Mouse (Mus musculus) intestine, embryonic 15.5 days (tissue): Measurements from ENCODE around the gene Tmem198b. TPM values are rescaled to one million over a fixed set of nuclear protein-coding genes. Genes with fewer than 3 reads are reported as not detected.
"Not testable (repeated sequence)": the region's sequence is repeated elsewhere in the genome, so short reads cannot be mapped to it uniquely, and the experiment has no call there.

Experiments used
- ATAC-seq: fragments of 200-750 bp; cut with Nextera tagmentation; 2 replicates; pipeline ENCODE4 v1.8.0; 2017; ENCODE audit warnings: moderate TSS enrichment, moderate library complexity
- H3K27ac ChIP-seq: fragments of 300-500 bp; sonication (generic); 2 replicates; pipeline ENCODE4 v1.5.1; 2015; ENCODE audit warnings: mild to moderate bottlenecking, inconsistent platforms
- H3K27me3 ChIP-seq: fragments of 300-500 bp; sonication (generic); replicated peaks from 2 replicates; pipeline ENCODE4 v1.6.1; 2015; ENCODE audit warnings: inconsistent platforms
- H3K36me3 ChIP-seq: fragments of 300-500 bp; sonication (generic); 2 replicates; pipeline ENCODE4 v1.6.1; 2015; ENCODE audit warnings: inconsistent platforms
- H3K4me1 ChIP-seq: fragments of 300-500 bp; sonication (generic); replicated peaks from 2 replicates; pipeline ENCODE4 v1.6.1; 2015; ENCODE audit warnings: inconsistent platforms
- H3K4me2 ChIP-seq: fragments of 300-500 bp; sonication (generic); replicated peaks from 2 replicates; pipeline ENCODE4 v1.6.1; 2015; ENCODE audit warnings: mild to moderate bottlenecking, inconsistent platforms
- H3K4me3 ChIP-seq: fragments of 300-500 bp; sonication (generic); replicated peaks from 2 replicates; pipeline ENCODE4 v1.5.1; 2015; ENCODE audit warnings: inconsistent platforms
- H3K9ac ChIP-seq: fragments of 300-500 bp; sonication (generic); 2 replicates; pipeline ENCODE4 v1.6.1; 2015; ENCODE audit warnings: inconsistent platforms
- H3K9me3 ChIP-seq: fragments of 300-500 bp; sonication (generic); 2 replicates; pipeline ENCODE4 v1.6.1; 2016; ENCODE audit warnings: inconsistent platforms
- WGBS: fragments of 180-500 bp; shearing (Covaris S2); methylation state at CpG from one replicate; pipeline ENCODE4 v1.1.7; 2015; 5-methylcytosine and 5-hydroxymethylcytosine counted together
- polyA plus RNA-seq: library from polyadenylated mRNA; unstranded; fragments of >200 nt; fragmentation: Nextera tagmentation; extraction: Ambion mirVana; gene quantifications from 2 replicates; pipeline ENCODE4 v1.2.1, GENCODE M21; 2015

Gene Tmem198b
- 11.2 and 12.7 TPM in 2 replicates for polyA plus RNA-seq

DNA sequence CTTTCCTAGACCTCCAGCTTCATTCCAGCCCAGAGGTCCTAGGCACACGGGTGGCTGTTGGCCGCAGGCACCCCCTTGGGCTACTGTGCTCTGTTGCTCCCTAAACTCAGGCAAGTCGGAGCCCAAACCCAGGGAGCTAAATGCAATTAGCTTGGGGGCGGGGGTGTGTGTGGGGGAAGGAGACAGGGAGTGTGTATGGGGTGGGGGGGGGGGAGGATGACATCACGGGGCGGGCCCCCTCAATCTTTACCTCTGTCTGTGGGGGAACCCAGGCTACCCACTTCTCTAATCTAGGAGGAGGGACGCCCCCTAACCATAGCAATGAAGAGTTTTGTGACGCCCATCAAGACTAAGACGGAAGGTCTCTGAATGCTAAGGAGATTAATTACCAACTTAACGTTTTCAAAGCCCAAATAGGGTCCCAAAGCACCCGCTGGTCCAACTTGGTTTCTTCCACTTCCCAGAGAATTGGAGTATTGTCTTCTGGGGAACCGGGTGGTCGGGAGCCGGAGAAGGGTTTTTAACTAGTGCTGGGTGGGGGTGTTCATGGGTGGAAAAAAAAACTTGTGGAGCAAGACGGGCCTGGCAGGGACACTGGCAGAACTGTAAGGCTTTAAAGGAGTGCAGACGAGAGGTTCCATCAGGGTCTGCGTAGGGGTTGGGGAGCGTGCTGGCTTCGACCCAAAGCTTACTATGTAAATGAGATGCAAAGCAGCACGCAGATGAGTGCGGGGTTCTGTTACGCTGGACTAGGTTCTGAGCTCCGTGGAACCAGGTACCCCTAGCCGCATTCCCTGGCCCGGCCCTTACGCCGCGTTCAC lies at the start of gene Tmem198b:
Gene Tmem198b, minus strand, starts transcription at position 100 of the 821 bp plus-strand sequence.
- Histone ChIP-seq H3K27ac (peak within 1 kb of the TSS; percentile 99), H3K9ac (peak within 1 kb of the TSS; percentile 89), H3K4me1 (peaks cover 38% of the 10 kb centered on the region), H3K36me3 (peaks cover 4% of the 10 kb centered on the region), H3K4me2 (peak within 1 kb of the TSS; percentile 81), H3K27me3 (no peaks in the 10 kb centered on the region), H3K4me3 (peak within 1 kb of the TSS; percentile 83), H3K9me3 (no peaks in the 10 kb centered on the region)
- under 1% methylated on average over 28 of the region's 28 CpGs for WGBS
- ATAC-seq = peak; percentile 70

DNA sequence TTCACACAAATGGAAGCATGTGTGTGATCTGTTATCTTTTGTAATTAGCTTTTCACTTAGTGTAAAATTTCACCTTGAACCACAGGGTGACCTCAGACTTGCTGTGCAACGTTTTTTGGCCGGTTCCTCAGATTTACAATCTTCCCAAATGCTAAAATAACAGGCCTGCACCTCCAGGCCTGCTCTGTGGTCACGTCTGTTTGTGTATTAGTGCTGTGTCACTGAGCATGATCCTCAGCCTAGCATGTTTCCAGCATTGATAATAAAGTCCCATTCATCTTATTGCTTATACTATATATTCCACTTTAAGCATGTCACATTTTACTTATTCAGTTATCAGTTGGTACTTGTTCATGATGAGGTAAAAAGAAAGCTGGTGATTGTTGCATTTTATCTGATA lies 46.2 kb upstream of the Tmem198b start:
- WGBS = 65% methylated on average over 3 of the region's 3 CpGs
- Histone ChIP-seq H3K9me3 (no peaks in the 10 kb centered on the region), H3K27me3 (no peaks in the 10 kb centered on the region), H3K9ac (no peak overlapping the region), H3K4me2 (no peak overlapping the region), H3K36me3 (peaks cover 5% of the 10 kb centered on the region; the same call in 1 of the 2 replicates), H3K4me3 (no peak overlapping the region), H3K27ac (no peak overlapping the region), H3K4me1 (no peaks in the 10 kb centered on the region)
- no peak for ATAC-seq

DNA sequence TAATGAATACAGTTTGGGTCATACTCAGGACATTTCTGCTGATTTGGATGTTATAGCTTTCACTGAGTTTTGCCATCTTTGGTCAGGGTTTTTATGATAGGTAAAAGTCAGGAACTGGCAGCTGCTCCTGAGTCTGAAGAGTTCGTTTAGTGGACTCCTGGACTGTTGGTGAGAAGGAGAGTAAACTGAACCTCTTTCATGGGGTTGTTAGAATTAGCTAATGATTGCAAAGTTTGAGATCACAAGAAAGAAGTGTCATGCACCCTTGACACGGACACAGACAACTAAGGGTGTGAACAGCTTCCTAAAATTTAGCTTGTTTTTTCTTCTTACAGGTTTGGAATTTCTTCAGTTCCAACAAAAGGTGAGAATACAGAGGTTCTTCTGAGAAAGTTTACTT lies 44.3 kb upstream of the Tmem198b start:
- H3K27me3 ChIP-seq = no peaks in the 10 kb centered on the region
- no peak overlapping the region for H3K27ac ChIP-seq
- ATAC-seq = no peak
- 57% methylated on average over 2 of the region's 2 CpGs for WGBS
- no peaks in the 10 kb centered on the region for H3K4me1 ChIP-seq
- H3K9ac ChIP-seq = no peak overlapping the region
- no peaks in the 10 kb centered on the region for H3K9me3 ChIP-seq
- H3K36me3 ChIP-seq = peaks cover 5% of the 10 kb centered on the region; the same call in 1 of the 2 replicates
- no peak overlapping the region for H3K4me3 ChIP-seq
- H3K4me2 ChIP-seq = no peak overlapping the region

DNA sequence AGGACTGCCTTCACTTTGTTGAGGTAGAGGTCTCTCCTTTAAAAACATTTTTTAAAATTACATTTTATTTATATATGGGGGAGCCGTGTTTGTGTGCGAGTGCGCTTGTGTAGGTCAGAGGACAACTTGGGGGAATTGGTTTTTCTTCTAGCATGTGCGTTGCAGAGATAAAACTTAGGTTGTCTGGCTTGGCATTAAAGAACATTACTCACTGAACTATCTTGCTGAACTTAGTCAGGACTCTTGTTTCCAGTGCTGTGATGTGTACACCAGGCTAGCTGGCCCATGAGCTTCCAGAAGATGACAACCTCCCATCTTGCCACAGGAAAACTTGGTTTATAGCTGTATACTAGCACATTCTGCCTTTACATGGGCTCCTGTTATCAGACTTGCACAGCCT lies 42.5 kb upstream of the Tmem198b start:
- ATAC-seq = no peak
- H3K27me3 ChIP-seq = no peaks in the 10 kb centered on the region
- no peak overlapping the region for H3K4me3 ChIP-seq
- no peaks in the 10 kb centered on the region for H3K4me1 ChIP-seq
- 91% methylated on average over 4 of the region's 4 CpGs for WGBS
- no peak overlapping the region for H3K4me2 ChIP-seq
- H3K36me3 ChIP-seq = peaks cover 17% of the 10 kb centered on the region
- no peaks in the 10 kb centered on the region for H3K9me3 ChIP-seq
- no peak overlapping the region for H3K27ac ChIP-seq
- H3K9ac ChIP-seq = no peak overlapping the region

DNA sequence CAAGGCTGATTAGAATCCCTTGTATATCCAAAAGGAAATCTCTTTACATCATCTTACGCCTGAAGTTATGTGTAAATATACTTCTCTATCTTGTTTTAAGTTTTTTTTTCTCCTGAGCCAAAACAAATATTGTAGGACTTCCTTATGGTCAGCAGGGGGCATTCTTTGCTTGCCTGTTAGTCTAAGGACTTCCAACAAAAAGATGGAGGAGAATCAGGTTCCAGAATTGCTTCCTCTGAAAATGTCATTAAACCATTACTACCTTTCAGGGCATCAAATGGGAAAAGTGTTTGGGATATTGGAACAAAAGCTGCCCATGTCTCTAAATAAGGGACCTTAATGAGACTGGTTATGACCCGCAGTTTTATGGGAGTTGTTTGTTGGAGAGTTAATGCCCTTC lies 41.3 kb upstream of the Tmem198b start:
- Histone ChIP-seq H3K9me3 (no peaks in the 10 kb centered on the region), H3K4me1 (no peaks in the 10 kb centered on the region), H3K4me3 (no peak overlapping the region), H3K9ac (no peak overlapping the region), H3K27me3 (no peaks in the 10 kb centered on the region), H3K4me2 (no peak overlapping the region), H3K27ac (no peak overlapping the region), H3K36me3 (peaks cover 23% of the 10 kb centered on the region)
- no peak for ATAC-seq
- 58% methylated on average over 2 of the region's 2 CpGs for WGBS

DNA sequence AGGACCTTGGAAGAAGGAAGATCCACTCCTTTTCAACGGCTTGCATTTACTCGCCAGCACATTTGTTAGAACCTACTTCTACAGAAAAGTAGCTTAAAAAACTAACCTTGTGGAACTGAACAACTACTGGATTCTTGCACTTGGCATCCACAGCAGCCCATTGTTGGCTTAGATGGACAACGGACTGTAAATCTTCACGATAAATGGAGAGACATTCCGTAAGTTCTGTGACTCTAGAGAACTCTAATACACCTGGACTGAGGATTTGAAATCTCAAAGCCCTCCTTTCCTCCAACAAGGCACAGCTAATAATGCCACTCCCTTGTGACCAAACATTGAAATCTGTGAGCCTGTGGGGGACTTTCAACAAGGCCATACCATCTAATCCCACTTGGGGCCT lies 39.1 kb upstream of the Tmem198b start:
- no peak for ATAC-seq
- no peak overlapping the region for H3K9ac ChIP-seq
- no peaks in the 10 kb centered on the region for H3K27me3 ChIP-seq
- H3K4me3 ChIP-seq = no peak overlapping the region
- WGBS = 87% methylated on average over 5 of the region's 5 CpGs
- H3K4me1 ChIP-seq = no peaks in the 10 kb centered on the region
- H3K9me3 ChIP-seq = no peaks in the 10 kb centered on the region
- no peak overlapping the region for H3K27ac ChIP-seq
- H3K36me3 ChIP-seq = peaks cover 25% of the 10 kb centered on the region
- H3K4me2 ChIP-seq = no peak overlapping the region

DNA sequence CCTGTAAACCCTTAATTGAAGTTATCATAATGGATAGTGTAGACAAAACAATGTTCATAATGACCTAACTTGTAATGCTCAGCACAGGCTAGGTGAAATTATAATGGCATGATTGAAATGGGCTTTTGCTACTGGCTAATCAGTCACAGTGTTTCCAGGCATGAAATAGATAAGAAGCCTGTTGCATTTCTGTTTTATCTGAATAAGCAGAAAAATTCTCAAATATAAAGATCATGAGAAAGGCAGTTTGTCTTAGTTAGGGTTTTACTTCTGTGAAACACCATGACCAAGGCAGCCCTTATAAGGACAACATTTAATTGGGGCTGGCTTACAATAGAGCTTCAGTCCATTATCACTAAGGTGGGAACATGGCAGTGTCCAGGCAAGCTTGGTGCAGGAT lies 36.4 kb upstream of the Tmem198b start:
- no peaks in the 10 kb centered on the region for H3K27me3 ChIP-seq
- peaks cover 21% of the 10 kb centered on the region for H3K36me3 ChIP-seq

DNA sequence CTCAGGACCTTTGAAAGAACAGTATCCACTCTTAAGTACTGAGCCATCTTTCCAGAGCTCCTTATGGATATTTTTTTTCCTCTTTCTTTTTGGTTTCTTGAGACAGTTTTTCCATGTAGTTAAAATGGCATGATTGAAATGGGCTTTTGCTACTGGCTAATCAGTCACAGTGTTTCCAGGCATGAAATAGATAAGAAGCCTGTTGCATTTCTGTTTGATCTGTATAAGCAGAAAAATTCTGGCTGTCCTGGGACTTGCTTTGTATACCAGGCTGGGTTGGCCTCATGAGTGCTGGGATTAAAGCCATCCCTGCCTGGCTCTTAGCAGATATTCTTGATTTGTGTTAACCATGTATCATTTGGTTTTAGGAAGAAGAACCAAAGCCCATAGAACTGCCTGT lies 35.3 kb upstream of the Tmem198b start:
- Histone ChIP-seq H3K4me3 (no peak overlapping the region), H3K27me3 (no peaks in the 10 kb centered on the region), H3K27ac (no peak overlapping the region), H3K4me2 (no peak overlapping the region), H3K9ac (no peak overlapping the region), H3K9me3 (no peaks in the 10 kb centered on the region), H3K36me3 (peaks cover 21% of the 10 kb centered on the region), H3K4me1 (no peaks in the 10 kb centered on the region)
- ATAC-seq = no peak

More for the DNA sequence above, 36.4 kb upstream of the Tmem198b start:
- Histone ChIP-seq H3K9me3 (no peaks in the 10 kb centered on the region), H3K9ac (no peak overlapping the region), H3K4me3 (no peak overlapping the region), H3K4me2 (no peak overlapping the region), H3K4me1 (no peaks in the 10 kb centered on the region), H3K27ac (no peak overlapping the region)
- ATAC-seq = no peak

DNA sequence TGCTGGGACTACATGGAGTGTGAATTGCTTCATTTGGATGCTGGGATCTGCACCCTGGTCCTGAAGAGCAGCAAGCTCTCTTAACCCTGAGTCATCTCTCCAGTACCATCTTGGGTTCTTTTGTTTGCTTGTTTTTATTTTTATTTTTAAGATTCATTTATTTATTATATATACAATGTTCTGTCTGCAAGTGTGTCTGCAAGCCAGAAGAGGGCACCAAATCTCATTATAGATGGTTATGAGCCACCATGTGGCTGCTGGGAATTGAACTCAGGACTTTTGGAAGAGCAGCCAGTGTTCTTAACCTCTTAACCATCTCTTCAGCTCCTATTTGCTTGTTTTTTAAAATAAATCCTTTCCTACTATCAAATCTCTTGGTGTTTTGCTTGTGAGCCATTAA lies 33.2 kb upstream of the Tmem198b start:
- no peaks in the 10 kb centered on the region for H3K9me3 ChIP-seq
- no peak overlapping the region for H3K4me2 ChIP-seq
- no peak overlapping the region for H3K27ac ChIP-seq
- H3K36me3 ChIP-seq = peaks cover 16% of the 10 kb centered on the region
- H3K9ac ChIP-seq = no peak overlapping the region
- no peak for ATAC-seq
- no peak overlapping the region for H3K4me3 ChIP-seq
- H3K4me1 ChIP-seq = no peaks in the 10 kb centered on the region
- H3K27me3 ChIP-seq = no peaks in the 10 kb centered on the region

DNA sequence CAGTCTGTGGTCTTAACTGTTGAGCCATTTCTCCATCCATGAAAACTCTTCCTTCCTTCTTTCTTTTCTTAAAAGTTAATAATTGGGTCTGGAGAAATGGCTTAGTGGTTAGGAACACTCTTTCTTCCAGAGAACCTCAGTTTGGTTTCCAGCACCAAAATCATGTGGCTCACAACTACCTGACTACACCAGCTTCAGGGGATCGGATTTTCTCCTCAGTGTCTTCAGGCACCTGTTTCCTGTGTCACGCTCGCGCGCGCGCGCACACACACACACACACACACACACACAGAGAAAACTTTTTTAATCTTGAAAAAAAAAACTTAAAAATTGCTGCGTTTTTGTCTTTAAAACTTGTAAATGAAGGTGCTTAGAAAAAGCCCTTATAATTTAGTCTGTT lies 19.7 kb upstream of the Tmem198b start:
- Histone ChIP-seq H3K9me3 (no peaks in the 10 kb centered on the region), H3K4me2 (no peak overlapping the region), H3K9ac (no peak overlapping the region), H3K27ac (no peak overlapping the region), H3K4me3 (no peak overlapping the region), H3K4me1 (peaks cover 6% of the 10 kb centered on the region; the same call in 1 of the 2 replicates), H3K36me3 (peaks cover 5% of the 10 kb centered on the region; the same call in 1 of the 2 replicates), H3K27me3 (no peaks in the 10 kb centered on the region)
- WGBS = 96% methylated on average over 9 of the region's 9 CpGs
- ATAC-seq = no peak

DNA sequence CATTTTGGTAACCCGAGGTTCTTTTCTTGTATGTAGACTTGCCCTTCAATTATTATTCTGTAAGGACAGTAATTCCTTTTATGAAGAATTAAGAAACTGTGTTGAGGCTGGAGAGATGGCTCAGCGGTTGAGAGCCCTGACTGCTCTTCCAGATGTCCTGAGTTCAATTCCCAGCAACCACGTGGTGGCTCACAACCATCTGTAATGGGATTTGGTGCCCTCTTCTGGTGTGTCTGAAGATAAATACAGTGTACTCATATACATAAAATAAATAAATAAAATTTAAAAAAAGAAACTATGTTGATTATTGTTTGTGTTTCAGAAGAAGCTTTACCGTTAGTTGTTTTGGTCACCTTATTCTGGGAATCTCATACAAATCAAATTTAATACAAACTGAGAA lies 18.9 kb upstream of the Tmem198b start:
- Histone ChIP-seq H3K4me2 (peak overlapping the region; percentile 79), H3K4me3 (peak overlapping the region; percentile 80)
- H3K27ac ChIP-seq, H3K27me3 ChIP-seq, ATAC-seq, H3K36me3 ChIP-seq, H3K4me1 ChIP-seq, H3K9ac ChIP-seq, H3K9me3 ChIP-seq: not testable (repeated sequence)
- WGBS = 74% methylated on average over 4 of the region's 4 CpGs

DNA sequence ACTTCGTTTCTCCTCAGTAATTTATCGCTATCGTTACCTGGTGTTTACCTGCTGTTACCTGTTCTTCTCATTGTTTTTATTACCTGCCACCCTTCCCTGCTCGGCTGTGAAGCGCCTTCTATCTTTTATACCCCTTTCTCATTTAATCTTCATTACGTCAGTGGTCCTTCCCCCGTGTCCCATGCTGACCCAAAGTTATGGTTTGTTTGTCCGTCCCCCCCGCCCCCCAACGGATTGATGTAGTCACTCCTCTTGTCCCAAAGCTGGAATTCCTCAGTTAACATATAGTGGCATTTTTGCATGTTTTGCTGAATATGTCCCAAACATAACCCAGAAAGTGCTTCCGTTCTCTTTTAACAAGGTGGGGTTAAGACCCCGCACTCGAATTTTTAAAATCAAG lies 18.0 kb upstream of the Tmem198b start:
- WGBS = 2% methylated on average over 13 of the region's 13 CpGs
- H3K4me2 ChIP-seq = peak overlapping the region; percentile 79
- ATAC-seq = peak; percentile 6; the same call in 1 of the 2 replicates
- peaks cover 14% of the 10 kb centered on the region for H3K36me3 ChIP-seq
- peaks cover 6% of the 10 kb centered on the region; the same call in 1 of the 2 replicates for H3K4me1 ChIP-seq
- peak overlapping the region; percentile 80 for H3K4me3 ChIP-seq
- peak overlapping the region; percentile 64; the same call in 1 of the 2 replicates for H3K27ac ChIP-seq
- no peaks in the 10 kb centered on the region for H3K27me3 ChIP-seq
- H3K9ac ChIP-seq = peak overlapping the region; percentile 72
- H3K9me3 ChIP-seq = no peaks in the 10 kb centered on the region
